Comparison of ENCODE assay signal across 10 mouse cellular contexts in genomic region chr16:40509146-40510030, GRCm38 (mm10).
DNase-seq lines count a peak whose midpoint lies in the region; ATAC-seq and TF ChIP-seq lines count a peak whose summit lies in the region.
"Had no signal": no experiment of that assay in that cellular context is flagged by ENCODE, and none has a peak within 500 bp of the region (broad histone marks: within the 10 kb centered on the region; RNA-seq: fewer than 3 reads in every experiment).

No protein-coding gene starts in this region.

- no peaks in the 10 kb centered on the region for H3K27me3 ChIP-seq in midbrain, postnatal 0 days (ENCODE audit: insufficient read depth, low read length)
- H3K27me3 ChIP-seq: limb, embryonic 13.5 days had no signal

- H3K4me3 ChIP-seq in midbrain, postnatal 0 days (ENCODE audit: low read depth, low read length), result no peak overlapping the region
- H3K4me3 ChIP-seq: limb, embryonic 13.5 days had no signal

- ATAC-seq in midbrain, postnatal 0 days (ENCODE audit: low FRiP score), result peak; percentile 87

- H3K9me3 ChIP-seq in midbrain, postnatal 0 days (ENCODE audit: low read length), result no peaks in the 10 kb centered on the region
- H3K9me3 ChIP-seq: limb, embryonic 13.5 days had no signal

- no peaks in the 10 kb centered on the region for H3K4me1 ChIP-seq in midbrain, postnatal 0 days (ENCODE audit: insufficient read depth, low read length)
- H3K4me1 ChIP-seq: limb, embryonic 13.5 days had no signal

- H3K36me3 ChIP-seq in midbrain, postnatal 0 days (ENCODE audit: insufficient read depth, low read length), result no peaks in the 10 kb centered on the region
- H3K36me3 ChIP-seq: limb, embryonic 13.5 days had no signal

- H3K27ac ChIP-seq in midbrain, postnatal 0 days (ENCODE audit: low read depth, low read length), result peak overlapping the region; percentile 47; the same call in 1 of the 2 replicates
- H3K27ac ChIP-seq: limb, embryonic 13.5 days had no signal

- peak; percentile 22 for DNase-seq in cerebellum, adult 9-11 months
- no peak for DNase-seq in cerebellum, adult 11 months
- DNase-seq in cerebellum, postnatal 4 days (ENCODE audit: low spot score in 2 of 2), result peak; percentile 23 to 46
- DNase-seq in layer of hippocampus, postnatal 10 days (ENCODE audit: low spot score in 2 of 2), result peak; percentile 37 to 61
- peak; percentile 88 for DNase-seq in midbrain, postnatal 0 days (ENCODE audit: low spot score)
- DNase-seq in heart, adult 9 months (ENCODE audit: low spot score in 2 of 2), result no peak
- no peak for DNase-seq in urinary bladder, postnatal 25 days (ENCODE audit: low spot score)
- DNase-seq in embryo, embryonic 10.5 days (ENCODE audit: low spot score), result no peak
- DNase-seq: spleen, adult 18-20 months had no signal

- H3K9ac ChIP-seq in midbrain, postnatal 0 days (replicated peaks; ENCODE audit: low read length, poor library complexity, severe bottlenecking), result no peak overlapping the region
- H3K9ac ChIP-seq: limb, embryonic 13.5 days had no signal

- TF ChIP-seq CTCF in midbrain, postnatal 0 days (IDR thresholded peaks at IDR 0.05), result no peak

- no peak overlapping the region for H3K4me2 ChIP-seq in midbrain, postnatal 0 days (ENCODE audit: low read depth, low read length, poor library complexity, severe bottlenecking)
- H3K4me2 ChIP-seq: limb, embryonic 13.5 days had no signal

- 31% methylated on average over 7 of the region's 7 CpGs for WGBS in midbrain, postnatal 0 days

Comparison
In these comparisons a context has a peak if more than half of its experiments do, and no peak if none do; other contexts are left out.
1. DNase-seq: peak in cerebellum, adult 9-11 months (single experiment), cerebellum, postnatal 4 days (2 of 2), layer of hippocampus, postnatal 10 days (2 of 2) and midbrain, postnatal 0 days (single experiment); none in cerebellum, adult 11 months (single experiment), heart, adult 9 months (0 of 2), urinary bladder, postnatal 25 days (single experiment) and embryo, embryonic 10.5 days (single experiment).